Mouse (Mus musculus) forebrain, embryonic 10.5 days (tissue): ENCODE results near the gene Nfasc. TPM values are rescaled to one million over a fixed set of nuclear protein-coding genes. Genes with fewer than 3 reads are reported as not detected.

Experiments
- DNase-seq: peaks from one replicate; pipeline ENCODE4 v3.0.0-alpha.2; 2017; ENCODE audit warnings: low spot score; ENCODE audit errors: extremely low spot score
- H3K27ac ChIP-seq: fragments of 300-500 bp; sonication (generic); 2 replicates; pipeline ENCODE4 v1.5.1; 2016; ENCODE audit warnings: mild to moderate bottlenecking
- H3K27me3 ChIP-seq: fragments of 300-500 bp; sonication (generic); 2 replicates; pipeline ENCODE4 v1.6.1; 2016; ENCODE audit warnings: mild to moderate bottlenecking; ENCODE audit not compliant: poor library complexity, severe bottlenecking
- H3K36me3 ChIP-seq: fragments of 300-500 bp; sonication (generic); replicated peaks from 2 replicates; pipeline ENCODE4 v1.6.1; 2016; ENCODE audit warnings: mild to moderate bottlenecking, moderate library complexity
- H3K4me1 ChIP-seq: fragments of 300-500 bp; sonication (generic); 2 replicates; pipeline ENCODE4 v1.6.1; 2016
- H3K4me3 ChIP-seq: fragments of 300-500 bp; sonication (generic); 2 replicates; pipeline ENCODE4 v1.5.1; 2016; ENCODE audit warnings: mild to moderate bottlenecking, moderate library complexity
- H3K9me3 ChIP-seq: fragments of 300-500 bp; sonication (generic); 2 replicates; pipeline ENCODE4 v1.6.1; 2016; ENCODE audit warnings: mild to moderate bottlenecking, moderate library complexity
- WGBS: fragments of 180-500 bp; shearing (Covaris S2); methylation state at CpG from one replicate; pipeline ENCODE4 v1.1.7; 2016; 5-methylcytosine and 5-hydroxymethylcytosine counted together
- polyA plus RNA-seq: library from polyadenylated mRNA; unstranded; fragments of >200 nt; fragmentation: Nextera tagmentation; extraction: Ambion mirVana; gene quantifications from 2 replicates; pipeline ENCODE4 v1.2.1, GENCODE M21; 2016

Nfasc gene
- polyA plus RNA-seq, 1 experiment from 2014 or later: 9.6 TPM

GRCm38 (mm10) chr1:132567336-132568125 lies 174.1 kb downstream of the Nfasc start:
- no peak for DNase-seq
- Histone ChIP-seq H3K4me3 (no peak overlapping the region), H3K9me3 (no peaks in the 10 kb centered on the region), H3K4me1 (peaks cover 11% of the 10 kb centered on the region), H3K27ac (no peak overlapping the region), H3K36me3 (no peaks in the 10 kb centered on the region), H3K27me3 (no peaks in the 10 kb centered on the region; the same call in 1 of the 2 replicates)
- 86% methylated on average over 11 of the region's 11 CpGs for WGBS

DNA sequence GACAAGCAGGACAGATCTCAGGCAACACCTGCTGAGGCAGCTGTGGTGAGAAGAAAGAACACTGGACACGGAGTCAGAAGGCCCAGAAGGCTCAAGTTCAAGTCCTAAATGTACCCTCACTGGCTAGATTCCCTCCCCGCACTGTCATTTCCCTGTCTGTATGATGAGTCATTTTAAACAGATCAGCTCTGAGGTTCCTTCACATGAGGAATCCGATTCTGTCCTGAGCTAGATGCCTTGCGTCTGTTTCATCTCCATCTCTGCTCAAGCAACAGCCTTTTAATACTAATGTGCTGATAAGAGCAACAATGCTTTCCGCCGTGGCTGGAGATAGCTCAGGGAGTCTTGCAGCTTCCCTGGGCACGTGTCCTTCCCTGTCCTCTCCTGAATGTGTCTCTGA lies 175.8 kb downstream of the Nfasc start:
- DNase-seq: no peak
- Histone ChIP-seq H3K27me3 (peaks cover 2% of the 10 kb centered on the region; the same call in 1 of the 2 replicates), H3K4me1 (peaks cover 18% of the 10 kb centered on the region), H3K36me3 (no peaks in the 10 kb centered on the region), H3K9me3 (no peaks in the 10 kb centered on the region), H3K4me3 (no peak overlapping the region), H3K27ac (0 out of 2 replicates have a peak overlapping the region, but pooled peaks have one; percentile 15)
- WGBS: 84% methylated on average over 7 of the region's 7 CpGs

- Histone ChIP-seq H3K36me3 (no peaks in the 10 kb centered on the region), H3K27me3 (peaks cover 10% of the 10 kb centered on the region; the same call in 1 of the 2 replicates), H3K9me3 (no peaks in the 10 kb centered on the region), H3K4me3 (no peak overlapping the region), H3K27ac (no peak overlapping the region), H3K4me1 (peaks cover 22% of the 10 kb centered on the region)
- 47% methylated on average over 6 of the region's 6 CpGs for WGBS
- DNase-seq: no peak
Measured at GRCm38 (mm10) chr1:132564946-132565345, 176.7 kb downstream of the Nfasc start.

DNA sequence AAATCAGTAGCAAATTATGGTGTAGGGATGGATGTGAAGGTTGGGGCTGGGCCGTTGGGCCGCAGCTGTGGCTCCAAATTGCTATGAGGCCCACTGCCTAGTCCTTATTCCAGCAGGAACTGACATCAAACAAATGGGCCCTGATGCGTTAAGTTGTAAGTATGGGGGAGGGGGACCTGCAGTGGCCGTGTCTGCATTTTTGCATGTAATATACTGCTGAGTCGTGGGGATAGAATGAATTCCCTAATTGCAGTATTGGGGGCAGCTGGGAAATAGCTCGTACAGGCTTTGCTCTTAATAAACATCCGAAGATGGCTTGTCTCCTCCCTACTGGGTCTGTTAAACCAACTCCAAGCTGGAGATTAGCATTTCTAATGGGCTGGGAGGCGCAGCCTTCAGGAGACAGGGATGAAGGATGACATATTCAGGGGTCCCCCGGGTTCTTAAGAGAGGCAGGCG lies 179.2 kb downstream of the Nfasc start:
- peak overlapping the region; percentile 6; the same call in 1 of the 2 replicates for H3K27ac ChIP-seq
- no peak overlapping the region for H3K4me3 ChIP-seq
- H3K4me1 ChIP-seq: peaks cover 46% of the 10 kb centered on the region
- peaks cover 26% of the 10 kb centered on the region; the same call in 1 of the 2 replicates for H3K27me3 ChIP-seq
- H3K9me3 ChIP-seq: no peaks in the 10 kb centered on the region
- WGBS: 53% methylated on average over 10 of the region's 10 CpGs
- no peaks in the 10 kb centered on the region for H3K36me3 ChIP-seq
- DNase-seq: no peak

- no peak overlapping the region for H3K4me3 ChIP-seq
- 84% methylated on average over 8 of the region's 8 CpGs for WGBS
- H3K9me3 ChIP-seq: no peaks in the 10 kb centered on the region
- H3K27ac ChIP-seq: peak overlapping the region; percentile 8; the same call in 1 of the 2 replicates
- H3K27me3 ChIP-seq: peaks cover 29% of the 10 kb centered on the region; the same call in 1 of the 2 replicates
- H3K36me3 ChIP-seq: no peaks in the 10 kb centered on the region
- H3K4me1 ChIP-seq: peaks cover 44% of the 10 kb centered on the region
- no peak for DNase-seq
Measured at GRCm38 (mm10) chr1:132560907-132561700, 180.5 kb downstream of the Nfasc start.

DNA sequence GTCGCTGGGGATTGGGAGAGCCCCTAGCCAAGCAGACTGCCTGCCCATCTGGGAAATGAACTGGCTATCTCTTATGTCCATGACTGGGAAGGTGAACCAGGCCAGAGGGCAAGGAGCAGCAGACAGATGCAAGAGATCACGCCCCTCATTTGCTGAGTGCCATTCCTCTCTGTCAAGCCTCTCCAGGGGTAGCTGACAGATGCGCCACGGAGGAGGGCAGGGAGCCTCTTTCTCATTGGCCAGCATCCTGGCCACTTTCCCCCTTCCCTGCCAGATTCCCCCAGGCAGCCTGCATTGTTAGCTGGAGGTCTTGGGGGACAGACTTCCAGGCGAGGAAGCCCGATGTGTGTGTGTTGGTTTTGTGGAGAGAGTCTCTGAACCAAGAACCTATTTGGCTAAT lies 182.6 kb downstream of the Nfasc start:
- peak overlapping the region; percentile 66; the same call in 1 of the 2 replicates for H3K27ac ChIP-seq
- no peaks in the 10 kb centered on the region for H3K9me3 ChIP-seq
- DNase-seq: no peak
- 21% methylated on average over 6 of the region's 6 CpGs for WGBS
- peaks cover 39% of the 10 kb centered on the region for H3K4me1 ChIP-seq
- H3K27me3 ChIP-seq: peaks cover 29% of the 10 kb centered on the region; the same call in 1 of the 2 replicates
- H3K4me3 ChIP-seq: no peak overlapping the region
- H3K36me3 ChIP-seq: no peaks in the 10 kb centered on the region

- Histone ChIP-seq H3K36me3 (no peaks in the 10 kb centered on the region), H3K4me3 (no peak overlapping the region), H3K27me3 (peaks cover 29% of the 10 kb centered on the region; the same call in 1 of the 2 replicates), H3K27ac (peak overlapping the region; percentile 66), H3K4me1 (peaks cover 39% of the 10 kb centered on the region), H3K9me3 (no peaks in the 10 kb centered on the region)
- no peak for DNase-seq
- WGBS: 57% methylated on average over 9 of the region's 9 CpGs
Measured at GRCm38 (mm10) chr1:132557901-132558631, 183.5 kb downstream of the Nfasc start.

- peaks cover 75% of the 10 kb centered on the region for H3K27me3 ChIP-seq
- peaks cover 33% of the 10 kb centered on the region for H3K4me1 ChIP-seq
- no peaks in the 10 kb centered on the region for H3K36me3 ChIP-seq
- H3K9me3 ChIP-seq: no peaks in the 10 kb centered on the region
- H3K27ac ChIP-seq: no peak overlapping the region
- 76% methylated on average over 8 of the region's 8 CpGs for WGBS
- DNase-seq: no peak
- no peak overlapping the region for H3K4me3 ChIP-seq
Measured at GRCm38 (mm10) chr1:132543789-132544188, 197.8 kb downstream of the Nfasc start.

GRCm38 (mm10) chr1:132542762-132543306 lies 198.8 kb downstream of the Nfasc start, which contains the start of gene Cntn2:
Gene Cntn2 (minus strand): TSS chr1:132543256.
- DNase-seq: peak; percentile 45
- Histone ChIP-seq H3K4me3 (peak within 1 kb of the TSS; percentile 51), H3K4me1 (peaks cover 37% of the 10 kb centered on the region), H3K9me3 (no peaks in the 10 kb centered on the region), H3K27ac (peak within 1 kb of the TSS; percentile 53; the same call in 1 of the 2 replicates), H3K27me3 (peaks cover 85% of the 10 kb centered on the region), H3K36me3 (no peaks in the 10 kb centered on the region)
- WGBS: 1% methylated on average over 30 of the region's 30 CpGs

GRCm38 (mm10) chr1:132541824-132542599 lies 199.6 kb downstream of the Nfasc start:
- no peaks in the 10 kb centered on the region for H3K36me3 ChIP-seq
- WGBS: 12% methylated on average over 5 of the region's 5 CpGs

GRCm38 (mm10) chr1:132541171-132541823 lies 200.3 kb downstream of the Nfasc start:
- Histone ChIP-seq H3K36me3 (no peaks in the 10 kb centered on the region), H3K27ac (0 out of 2 replicates have a peak overlapping the region, but pooled peaks have one; percentile 26), H3K4me3 (peak overlapping the region; percentile 51), H3K27me3 (peaks cover 95% of the 10 kb centered on the region), H3K4me1 (peaks cover 42% of the 10 kb centered on the region), H3K9me3 (no peaks in the 10 kb centered on the region)
- peak; percentile 62 for DNase-seq
- 3% methylated on average over 14 of the region's 14 CpGs for WGBS

More at GRCm38 (mm10) chr1:132541824-132542599, 199.6 kb downstream of the Nfasc start:
- Histone ChIP-seq H3K4me3 (peak overlapping the region; percentile 51), H3K9me3 (no peaks in the 10 kb centered on the region), H3K27ac (peak overlapping the region; percentile 53; the same call in 1 of the 2 replicates), H3K27me3 (peaks cover 92% of the 10 kb centered on the region), H3K4me1 (peaks cover 42% of the 10 kb centered on the region)
- no peak for DNase-seq
